Mouse (Mus musculus): ENCODE measurements around the gene Prex1.

- TF ChIP-seq CTCF (IDR thresholded peaks at IDR 0.05; ENCODE audit: control insufficient read depth, insufficient read depth, low read length) (no peak), POLR2A (IDR thresholded peaks at IDR 0.05; ENCODE audit: borderline replicate concordance, control insufficient read depth, low read depth, low read length) (no peak)
Measured at GRCm38 (mm10) chr2:166561781-166562180, 151.9 kb downstream of the Prex1 start.

All from bone marrow, adult 2 months (tissue).